Mouse (Mus musculus) heart, embryonic 16.5 days (tissue): Measurements from ENCODE around the gene Cyp3a41b. TPM values are rescaled to one million over a fixed set of nuclear protein-coding genes. Genes with fewer than 3 reads are reported as not detected.
"Not testable (repeated sequence)": the region's sequence is repeated elsewhere in the genome, so short reads cannot be mapped to it uniquely, and the experiment has no call there.

Experiments used
- ATAC-seq: fragments of 200-750 bp; cut with Nextera tagmentation; replicated peaks from 2 replicates; pipeline ENCODE4 v1.8.0; 2017; ENCODE audit warnings: moderate number of reproducible peaks; ENCODE audit not compliant: insufficient read depth, low FRiP score; ENCODE audit errors: extremely low read depth
- H3K27ac ChIP-seq: fragments of 300-500 bp; sonication (generic); 2 replicates; pipeline ENCODE4 v1.5.1; 2014; ENCODE audit warnings: mild to moderate bottlenecking, low read length, control low read depth, moderate library complexity
- H3K27me3 ChIP-seq: fragments of 300-500 bp; sonication (generic); 2 replicates; pipeline ENCODE4 v1.6.1; 2014; ENCODE audit warnings: low read length, mixed read lengths; ENCODE audit not compliant: control insufficient read depth, insufficient read depth
- H3K36me3 ChIP-seq: fragments of 300-500 bp; sonication (generic); 2 replicates; pipeline ENCODE4 v1.6.1; 2014; ENCODE audit not compliant: control insufficient read depth, insufficient read depth
- H3K4me1 ChIP-seq: fragments of 300-500 bp; sonication (generic); 2 replicates; pipeline ENCODE4 v1.6.1; 2014; ENCODE audit warnings: low read length, mixed read lengths; ENCODE audit not compliant: control insufficient read depth, insufficient read depth
- H3K4me2 ChIP-seq: fragments of 300-500 bp; sonication (generic); 2 replicates; pipeline ENCODE4 v1.6.1; 2014; ENCODE audit warnings: low read depth, mild to moderate bottlenecking, control low read depth, low read length
- H3K4me3 ChIP-seq: fragments of 300-500 bp; sonication (generic); 2 replicates; pipeline ENCODE4 v1.5.1; 2014; ENCODE audit warnings: mild to moderate bottlenecking, control low read depth, low read length
- H3K9ac ChIP-seq: fragments of 300-500 bp; sonication (generic); 2 replicates; pipeline ENCODE4 v1.6.1; 2014; ENCODE audit warnings: low read length, control low read depth
- H3K9me3 ChIP-seq: fragments of 300-500 bp; sonication (generic); replicated peaks from 2 replicates; pipeline ENCODE4 v1.6.1; 2016; ENCODE audit warnings: low read length; ENCODE audit not compliant: control insufficient read depth
- WGBS: fragments of 180-500 bp; shearing (Covaris S2); extraction: QIAGEN DNeasy Blood & Tissue Kit; methylation state at CpG from one replicate; pipeline ENCODE4 v1.1.7; 2014; 5-methylcytosine and 5-hydroxymethylcytosine counted together
- polyA plus RNA-seq: library from polyadenylated mRNA; unstranded; fragments of >200 nt; fragmentation: Nextera tagmentation; extraction: Ambion mirVana; gene quantifications from 2 replicates; pipeline ENCODE4 v1.2.1, GENCODE M21; 2015

Cyp3a41b gene
- polyA plus RNA-seq, result not detected in 2 replicates

DNA sequence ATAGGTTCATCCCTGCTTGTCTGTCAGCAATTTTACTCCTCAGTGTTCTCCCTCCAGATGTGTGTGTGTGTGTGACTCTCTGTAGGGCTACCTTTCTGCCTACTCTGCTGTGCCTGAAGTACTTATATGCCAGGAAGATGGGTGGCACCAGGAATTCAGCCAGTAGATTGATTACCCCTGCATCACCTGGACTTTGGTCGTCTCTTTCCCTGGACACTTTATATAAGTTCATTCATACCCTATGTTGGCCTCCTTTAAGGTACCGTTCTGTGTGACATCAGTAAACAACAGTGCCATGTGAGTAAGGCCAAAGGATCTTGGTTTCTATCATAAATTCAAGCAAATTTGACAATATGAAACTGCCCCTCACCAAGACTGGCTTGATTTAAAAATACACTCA lies at the start of gene Cyp3a41b:
Gene Cyp3a41b, minus strand, starts transcription at position 101 of the 400 bp plus-strand sequence.
- not testable (repeated sequence) for H3K4me3 ChIP-seq, H3K4me1 ChIP-seq, H3K9me3 ChIP-seq, H3K27me3 ChIP-seq, ATAC-seq, H3K9ac ChIP-seq, H3K27ac ChIP-seq, H3K36me3 ChIP-seq, H3K4me2 ChIP-seq
- 71% methylated on average over 1 of the region's 2 CpGs for WGBS

DNA sequence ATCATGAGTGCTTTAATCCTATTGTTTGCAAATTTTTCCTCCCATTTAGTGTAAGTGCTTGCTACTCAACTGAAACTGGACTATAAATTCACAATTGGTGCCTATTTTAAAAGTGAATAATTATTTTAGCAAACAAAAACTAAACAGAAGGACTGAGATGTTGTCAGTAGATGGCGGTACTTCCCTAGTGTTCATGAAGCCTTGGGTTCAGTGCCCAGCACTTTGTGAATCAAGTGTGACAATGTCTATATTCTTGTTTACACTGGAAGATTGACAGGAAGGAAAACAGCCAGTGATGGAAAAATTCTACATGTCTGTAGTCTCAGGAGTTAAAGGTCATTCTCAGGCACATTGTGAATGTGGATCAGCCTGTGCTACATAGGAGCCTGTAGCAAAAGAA lies 47.8 kb upstream of the Cyp3a41b start:
- 86% methylated on average over 1 of the region's 1 CpGs for WGBS
- not testable (repeated sequence) for H3K4me3 ChIP-seq, H3K27ac ChIP-seq, H3K36me3 ChIP-seq, H3K4me1 ChIP-seq, ATAC-seq, H3K27me3 ChIP-seq, H3K9ac ChIP-seq, H3K4me2 ChIP-seq
- H3K9me3 ChIP-seq, result peaks cover 10% of the 10 kb centered on the region

DNA sequence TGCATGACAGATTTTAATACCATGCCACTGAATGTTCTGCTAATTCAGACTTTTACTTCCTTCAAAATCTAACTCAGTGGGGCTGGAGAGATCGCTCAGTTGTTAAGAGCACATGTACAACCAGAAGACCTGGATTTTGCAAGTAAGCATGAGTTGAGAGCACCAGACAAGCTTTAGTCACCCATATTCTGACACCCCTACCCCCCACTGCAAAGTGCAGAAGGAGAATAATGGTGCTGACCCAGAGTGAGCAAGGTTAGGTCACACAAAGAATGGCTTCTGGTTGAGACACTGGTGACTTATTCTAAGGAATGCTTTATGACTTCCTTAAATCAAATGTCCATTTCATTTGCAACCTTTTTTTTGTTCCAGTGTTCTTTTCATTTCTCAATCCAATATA lies 20.4 kb upstream of the Cyp3a41b start:
- peaks cover 11% of the 10 kb centered on the region for H3K9me3 ChIP-seq
- not testable (repeated sequence) for H3K4me1 ChIP-seq, H3K27me3 ChIP-seq, H3K36me3 ChIP-seq, H3K4me2 ChIP-seq, H3K9ac ChIP-seq, ATAC-seq, H3K27ac ChIP-seq, H3K4me3 ChIP-seq
- WGBS, result 50% methylated on average over 1 of the region's 1 CpGs

DNA sequence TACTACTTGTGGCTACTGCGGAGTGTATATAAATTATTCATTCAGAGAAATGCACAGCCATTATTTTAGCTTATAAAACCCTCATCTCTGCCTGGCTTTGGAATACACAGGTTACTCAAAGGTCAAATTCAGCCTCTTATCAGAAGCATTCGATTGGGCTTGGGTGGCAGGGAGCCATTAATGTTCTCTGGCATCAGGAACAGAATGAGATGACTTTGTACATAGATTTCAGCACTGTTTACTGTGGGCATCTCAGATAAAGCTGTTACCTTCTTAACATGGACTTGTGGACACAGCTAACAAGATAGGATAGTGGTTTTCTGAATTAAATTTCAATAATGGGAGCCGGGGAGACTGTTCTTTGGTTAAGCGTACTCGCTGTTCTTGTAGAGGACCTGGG lies 13.3 kb upstream of the Cyp3a41b start:
- H3K27ac ChIP-seq, H3K4me3 ChIP-seq, H3K36me3 ChIP-seq, H3K27me3 ChIP-seq, H3K4me1 ChIP-seq, H3K4me2 ChIP-seq, H3K9ac ChIP-seq, ATAC-seq: not testable (repeated sequence)
- whole genome bisulfite sequencing, result 68% methylated on average over 5 of the region's 5 CpGs
- peaks cover 12% of the 10 kb centered on the region for H3K9me3 ChIP-seq

DNA sequence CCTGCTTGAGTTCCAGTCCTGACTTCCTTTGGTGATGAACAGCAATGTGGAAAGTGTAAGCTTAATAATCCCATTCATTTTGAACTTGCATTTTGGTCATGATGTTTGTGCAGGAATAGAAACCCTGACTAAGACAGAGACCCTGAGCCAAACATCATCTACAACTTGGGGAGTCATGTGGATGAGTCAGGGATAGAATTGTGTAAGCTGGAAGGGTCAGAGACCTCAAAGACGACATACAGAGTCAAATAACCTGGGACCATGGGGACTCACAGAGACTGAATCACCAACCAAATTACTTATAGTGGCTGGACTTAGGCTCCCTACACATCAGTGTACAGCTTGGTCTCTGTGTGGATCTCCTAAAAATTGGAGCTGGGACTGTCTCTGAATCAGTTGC lies 7.2 kb downstream of the Cyp3a41b start:
- H3K4me3 ChIP-seq, H3K27ac ChIP-seq, H3K9ac ChIP-seq, H3K9me3 ChIP-seq, H3K4me1 ChIP-seq, ATAC-seq, H3K4me2 ChIP-seq, H3K27me3 ChIP-seq, H3K36me3 ChIP-seq: not testable (repeated sequence)
- WGBS, result 69% methylated on average over 1 of the region's 1 CpGs

DNA sequence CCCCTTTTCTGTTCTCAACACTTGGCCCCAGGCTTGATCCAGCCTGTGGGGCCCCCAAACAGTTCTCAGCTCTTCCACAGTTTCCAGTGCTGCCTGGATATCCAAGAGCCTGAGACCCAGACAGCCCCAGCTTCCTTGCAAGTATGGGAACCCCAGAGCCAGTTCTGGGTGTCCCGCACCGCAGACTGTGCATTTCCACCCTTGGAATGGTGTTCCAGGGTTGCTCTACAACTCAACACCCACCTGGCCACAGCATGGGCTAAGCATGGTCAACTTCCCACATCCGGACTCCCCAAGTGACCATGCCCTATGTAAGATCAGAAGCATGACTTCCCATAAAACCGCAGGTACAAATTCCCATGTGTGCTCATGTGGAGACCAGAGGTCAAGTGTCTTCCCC lies 8.9 kb downstream of the Cyp3a41b start:
- H3K36me3 ChIP-seq, ATAC-seq, H3K4me3 ChIP-seq, H3K27ac ChIP-seq, H3K27me3 ChIP-seq, H3K4me2 ChIP-seq, H3K9me3 ChIP-seq, H3K4me1 ChIP-seq, H3K9ac ChIP-seq: not testable (repeated sequence)
- 71% methylated on average over 4 of the region's 4 CpGs for WGBS

DNA sequence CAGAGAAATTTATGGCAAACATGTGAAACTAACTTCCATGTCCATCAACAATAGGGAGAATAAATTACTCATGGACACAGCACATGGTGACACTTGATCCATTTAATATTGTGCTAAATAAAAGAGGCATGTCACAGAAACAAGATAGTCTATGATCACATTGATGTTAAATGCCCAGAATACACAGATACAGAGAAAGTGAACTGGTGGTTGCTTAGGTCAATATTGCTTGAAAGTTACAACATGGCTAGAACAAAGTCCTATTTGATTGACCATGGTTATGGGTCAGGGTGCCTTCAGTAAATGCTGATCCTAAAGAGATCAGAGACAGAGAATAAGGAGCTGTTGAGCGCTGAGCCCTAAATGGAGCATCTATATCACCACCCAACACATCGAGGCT lies 12.6 kb downstream of the Cyp3a41b start:
- H3K4me3 ChIP-seq, H3K36me3 ChIP-seq, H3K27ac ChIP-seq, H3K4me1 ChIP-seq, ATAC-seq, H3K4me2 ChIP-seq, H3K27me3 ChIP-seq, H3K9me3 ChIP-seq, H3K9ac ChIP-seq: not testable (repeated sequence)
- WGBS, result 59% methylated on average over 2 of the region's 2 CpGs

Other genes starting within 250 kb of the Cyp3a41b start
- gene Cyp3a57, start 239.5 kb downstream of the Cyp3a41b start, polyA plus RNA-seq, result not detected in 2 replicates
- gene Cyp3a16, start 115.0 kb downstream of the Cyp3a41b start, polyA plus RNA-seq, result 0.08 TPM in 1 of 2 replicates, not detected in the other
- gene Cyp3a41a, start 135.4 kb upstream of the Cyp3a41b start, polyA plus RNA-seq, result not detected in 2 replicates
- gene Cyp3a44, start 221.1 kb upstream of the Cyp3a41b start, polyA plus RNA-seq, result not detected in 2 replicates